Mouse (Mus musculus) C2C12 (cell line): ENCODE data around the gene Stxbp2.

Experiments
- CEBPB ChIP-seq: IDR thresholded peaks from one replicate; pipeline ENCODE4 v1.6.1; 2011; ENCODE audit warnings: low read depth, mild to moderate bottlenecking, control low read depth, moderate library complexity
- CTCF ChIP-seq: IDR thresholded peaks from one replicate; pipeline ENCODE4 v1.5.1; 2011; ENCODE audit not compliant: control insufficient read depth, insufficient read depth, insufficient read length
- MAX ChIP-seq: IDR thresholded peaks from one replicate; pipeline ENCODE4 v1.6.1; 2011; ENCODE audit warnings: mild to moderate bottlenecking, control low read depth
- MYOG ChIP-seq: IDR thresholded peaks from one replicate; pipeline ENCODE4 v1.6.1; 2011; ENCODE audit not compliant: control insufficient read depth, insufficient read length; ENCODE audit errors: extremely low read depth
- USF1 ChIP-seq: IDR thresholded peaks from one replicate; pipeline ENCODE4 v1.6.1; 2011; ENCODE audit warnings: low read depth, mild to moderate bottlenecking, control low read depth, moderate library complexity

DNA sequence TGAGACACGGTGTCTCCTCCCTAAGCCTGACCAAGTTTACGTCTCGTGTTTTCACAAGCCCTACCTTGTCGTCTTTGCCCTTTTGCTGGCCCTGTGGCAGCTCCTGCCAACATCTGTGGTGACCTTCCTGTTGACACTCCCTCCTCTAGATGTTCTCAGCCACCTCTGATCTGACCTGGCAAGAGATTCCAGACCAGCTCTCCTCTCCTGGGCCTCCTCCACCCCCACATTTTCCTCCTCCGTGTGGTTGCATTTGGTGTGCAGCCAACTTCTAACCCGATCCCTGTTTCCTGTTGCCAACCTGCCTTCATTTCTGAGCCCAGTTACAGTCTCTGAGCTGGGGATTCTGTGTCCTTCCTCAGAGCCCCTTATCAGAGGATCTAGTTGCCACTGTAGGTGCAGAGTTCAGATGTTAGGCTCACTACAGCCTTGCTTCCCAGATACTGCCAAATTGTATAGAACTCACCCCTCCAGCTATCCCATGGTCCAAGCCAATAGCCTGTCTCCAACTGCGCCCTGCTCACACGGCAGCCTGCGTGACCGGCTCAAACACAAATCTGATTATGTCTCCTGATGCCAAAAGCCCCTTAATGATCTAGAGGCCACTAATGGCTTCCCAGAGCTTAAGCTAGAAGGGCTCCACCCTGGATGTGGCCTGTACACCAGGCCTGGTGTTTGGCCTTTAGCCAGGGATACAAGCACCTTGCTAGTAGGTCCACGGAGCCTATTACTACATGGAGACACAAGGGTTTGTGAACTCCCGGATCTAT lies 21.5 kb upstream of the Stxbp2 start:
- TF ChIP-seq CTCF (no peak), CEBPB (no peak), USF1 (no peak), MAX (no peak), MYOG (no peak)
